Mouse (Mus musculus): ENCODE measurements around the gene Hist2h3c1.
A peak's percentile ranks its signal among the peaks of the same experiment; 100 is the strongest.
"Not testable (repeated sequence)": the region's sequence is repeated elsewhere in the genome, so short reads cannot be mapped to it uniquely, and the experiment has no call there.

DNA sequence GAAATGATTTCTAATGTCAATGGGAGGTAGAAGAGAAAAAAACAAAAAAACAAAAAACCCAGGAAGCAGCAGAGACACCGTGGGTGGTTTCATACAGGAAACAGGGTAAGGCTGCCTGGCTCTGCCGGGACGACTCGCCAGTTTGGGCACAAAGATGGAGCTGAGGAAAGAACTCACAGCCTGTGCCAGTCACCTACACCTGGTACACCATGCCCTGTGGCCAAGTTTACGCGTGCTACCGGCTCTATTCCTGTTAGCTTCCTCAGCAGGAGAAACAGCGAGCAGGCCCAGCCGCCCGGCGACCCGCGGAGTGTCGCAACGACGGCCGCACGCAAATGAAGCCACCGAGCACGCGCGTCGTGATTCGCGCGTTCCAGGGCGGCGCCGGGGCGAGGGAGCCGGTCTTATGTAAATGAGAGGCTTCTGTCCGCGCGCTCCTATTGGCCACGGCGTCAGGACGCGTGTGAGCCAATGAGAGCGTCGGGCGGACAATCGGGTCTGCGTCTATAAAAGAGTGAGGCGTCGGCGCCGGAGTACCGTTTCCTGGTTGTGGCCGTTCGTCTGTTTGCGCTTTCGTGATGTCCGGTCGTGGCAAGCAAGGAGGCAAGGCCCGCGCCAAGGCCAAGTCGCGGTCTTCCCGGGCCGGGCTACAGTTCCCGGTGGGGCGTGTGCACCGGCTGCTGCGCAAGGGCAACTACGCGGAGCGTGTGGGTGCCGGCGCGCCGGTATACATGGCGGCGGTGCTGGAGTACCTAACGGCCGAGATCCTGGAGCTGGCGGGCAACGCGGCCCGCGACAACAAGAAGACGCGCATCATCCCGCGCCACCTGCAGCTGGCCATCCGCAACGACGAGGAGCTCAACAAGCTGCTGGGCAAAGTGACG, 1.2 kb upstream of the Hist2h3c1 start, which contains the start of gene Hist2h2aa1:
- TF ChIP-seq USF1 (IDR thresholded peaks at IDR 0.05; ENCODE audit: low read depth); MAX (IDR thresholded peaks at IDR 0.05; ENCODE audit: low read depth); SRF (IDR thresholded peaks at IDR 0.05; ENCODE audit: control insufficient read depth, insufficient read length, low read depth); MYOG (IDR thresholded peaks at IDR 0.05; ENCODE audit: control insufficient read depth in 1 of 3, insufficient read depth in 1 of 3, insufficient read length in 2 of 3, low read depth in 2 of 3); MYOD1 (IDR thresholded peaks at IDR 0.05; ENCODE audit: control insufficient read depth in 1 of 3, insufficient read length in 2 of 3, low read depth in 2 of 3); E2F4 (IDR thresholded peaks at IDR 0.05; ENCODE audit: insufficient read depth); TCF3 (IDR thresholded peaks at IDR 0.05; ENCODE audit: insufficient read length, low read depth); TCF12 (IDR thresholded peaks at IDR 0.05; ENCODE audit: insufficient read depth, poor library complexity, severe bottlenecking): not testable (repeated sequence)
- TF ChIP-seq POLR2A (IDR thresholded peaks at IDR 0.05; ENCODE audit: insufficient read length, low read depth) (peak; percentile 76), POLR2AphosphoS2 (IDR thresholded peaks at IDR 0.05; ENCODE audit: insufficient read length, low read depth) (peak; percentile 87), CEBPB (IDR thresholded peaks at IDR 0.05; ENCODE audit: insufficient read depth, poor library complexity, severe bottlenecking) (peak; percentile 63)

Measured in myocyte (in vitro differentiated cells).